Mouse (Mus musculus): ENCODE measurements around the gene Lamtor2.

The Lamtor2 gene

DNA sequence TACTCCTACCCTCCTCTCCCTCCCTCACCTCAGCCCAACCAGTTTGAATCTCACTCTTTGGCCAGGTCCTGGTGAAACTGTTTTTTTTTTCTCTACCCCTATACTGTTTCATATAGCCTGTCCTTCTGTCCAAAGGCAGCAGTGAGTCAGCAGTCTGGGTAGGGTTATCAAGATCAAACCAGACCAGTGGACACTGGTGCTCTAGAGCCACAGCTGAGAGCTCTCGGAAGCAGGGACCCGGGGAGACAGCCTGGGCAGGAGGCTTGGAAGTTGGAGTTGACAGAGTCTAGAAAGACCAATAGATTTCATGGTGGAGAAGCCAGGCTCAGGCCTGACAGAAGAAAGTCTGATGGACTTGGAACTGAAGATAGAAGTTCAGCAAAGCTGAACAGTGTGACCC lies 15.7 kb upstream of the Lamtor2 start:
- no peak for DNase-seq (ENCODE audit: low read depth, low spot score)

DNA sequence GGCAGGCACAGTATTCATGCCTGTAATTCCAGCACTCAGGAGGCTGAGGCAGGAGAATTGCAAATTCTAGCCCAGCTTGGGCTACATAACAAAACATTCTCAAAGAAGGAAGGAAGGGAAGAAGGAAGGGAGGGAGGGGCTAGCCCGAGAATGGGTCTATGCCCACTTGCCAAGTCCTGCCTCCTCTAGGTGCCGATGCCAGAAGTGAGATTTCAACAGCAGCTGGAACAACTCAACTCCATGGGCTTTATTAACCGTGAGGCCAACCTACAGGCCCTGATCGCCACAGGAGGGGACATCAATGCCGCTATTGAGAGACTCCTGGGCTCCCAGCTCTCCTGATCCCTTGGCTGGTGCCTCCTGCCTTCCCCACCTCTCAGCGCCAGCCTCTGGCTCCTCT lies 15.0 kb upstream of the Lamtor2 start:
- no peak for DNase-seq (ENCODE audit: low read depth, low spot score)

DNA sequence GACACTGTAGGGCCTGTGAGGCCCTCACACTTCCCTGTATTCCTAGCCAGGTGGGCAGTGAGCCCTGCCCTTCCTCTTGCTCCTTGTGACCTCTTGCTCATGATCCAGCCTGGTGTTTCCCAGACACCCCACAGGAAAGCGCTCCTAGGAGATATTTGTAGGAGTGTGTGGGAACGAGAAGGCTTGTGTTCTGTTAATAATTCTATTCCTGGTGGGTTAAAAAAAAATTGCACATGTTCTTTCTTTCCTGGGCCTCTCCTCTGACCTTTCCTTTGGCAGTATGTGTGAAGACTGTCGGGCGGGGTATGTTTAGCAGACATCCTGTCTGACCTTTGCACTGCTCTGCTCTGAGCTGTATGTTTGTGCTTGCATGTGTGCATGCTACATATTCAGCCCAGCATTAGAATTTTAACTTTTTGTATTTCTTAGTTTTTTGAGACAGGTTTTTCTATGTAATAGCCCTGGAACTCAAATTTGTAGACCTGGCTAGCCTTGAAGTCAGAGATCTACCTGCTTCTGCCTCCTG lies 13.7 kb upstream of the Lamtor2 start:
- DNase-seq (ENCODE audit: low read depth, low spot score), result peak; percentile 27

DNA sequence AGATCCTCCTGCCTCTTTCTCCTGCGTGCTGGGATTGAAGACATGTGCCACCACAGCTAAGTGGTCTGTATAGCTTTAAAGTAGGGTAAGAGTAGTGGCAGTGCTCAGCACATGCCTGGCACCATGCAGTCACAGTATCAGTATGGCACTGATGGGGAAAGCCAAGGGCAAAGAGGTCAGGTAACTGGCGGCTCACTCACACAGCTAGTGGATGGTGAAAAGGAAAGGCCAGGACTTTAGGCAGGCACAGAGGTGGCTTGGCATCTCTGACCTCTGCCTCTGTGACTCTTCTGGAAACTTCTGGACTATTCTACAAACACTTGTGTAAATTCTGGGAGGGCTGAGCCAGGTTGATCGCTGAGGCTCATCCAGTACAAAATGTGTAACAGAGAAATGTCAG lies 13.2 kb upstream of the Lamtor2 start:
- no peak for DNase-seq (ENCODE audit: low read depth, low spot score)

DNA sequence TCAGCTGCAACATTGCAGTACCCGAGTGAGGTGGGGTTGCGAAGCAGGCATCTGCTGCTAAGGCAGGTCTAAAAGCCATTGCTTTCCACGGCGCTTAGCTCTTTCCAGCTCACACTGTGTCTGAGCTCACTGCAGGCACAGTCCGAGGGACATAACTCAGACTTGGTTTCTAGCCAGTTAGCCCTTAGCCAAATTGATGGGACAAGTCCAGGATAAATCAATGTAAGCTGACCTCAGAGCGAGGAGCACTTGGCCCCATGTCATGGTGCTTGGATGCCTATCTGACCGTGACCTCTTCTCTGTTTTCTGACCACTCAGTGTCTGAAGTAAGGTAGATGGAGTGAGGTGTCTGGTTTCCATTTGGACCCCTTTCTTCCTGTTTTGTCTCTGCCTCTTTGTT lies 11.1 kb upstream of the Lamtor2 start:
- no peak for DNase-seq (ENCODE audit: low read depth, low spot score)

DNA sequence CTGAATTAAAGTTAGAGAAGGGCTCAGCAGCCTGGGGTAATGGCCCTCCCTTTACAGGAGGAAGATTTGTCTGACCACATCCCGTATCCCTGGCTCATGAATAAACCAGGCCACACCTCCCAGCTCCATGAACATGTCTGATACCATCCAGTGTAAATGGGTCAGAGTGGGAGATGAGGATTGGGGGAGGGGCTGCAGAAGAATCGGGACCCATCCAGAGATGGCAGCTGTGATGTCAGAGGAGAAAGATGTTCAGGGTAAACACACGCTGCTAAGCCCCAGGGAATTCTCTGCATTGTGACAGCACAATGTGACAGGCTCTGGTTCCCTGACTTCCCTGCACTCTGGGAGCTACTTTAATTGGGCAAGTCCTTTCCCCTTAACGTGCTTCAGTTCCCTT lies 10.6 kb upstream of the Lamtor2 start:
- no peak for DNase-seq (ENCODE audit: low read depth, low spot score)

DNA sequence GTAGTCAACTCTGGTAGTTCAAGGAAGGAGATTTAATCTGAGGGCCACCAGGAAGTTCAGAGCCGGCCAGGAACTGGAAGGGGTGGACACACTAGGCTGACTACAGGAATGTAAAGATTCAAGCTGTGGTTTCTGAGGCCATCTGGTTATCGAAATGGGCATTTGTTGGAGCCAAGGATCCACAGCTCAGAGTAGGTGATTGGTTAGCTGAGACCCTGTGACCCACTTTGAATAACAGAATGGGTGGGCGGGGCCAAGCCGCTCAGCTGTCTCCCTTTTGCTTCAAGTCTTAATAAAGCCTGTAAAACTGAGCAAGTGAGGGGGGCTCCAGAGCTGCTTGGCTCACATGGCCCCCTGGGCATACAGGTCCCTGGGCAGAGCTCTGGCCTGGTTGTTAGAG lies 9.1 kb upstream of the Lamtor2 start:
- DNase-seq (ENCODE audit: low read depth, low spot score), result no peak

DNA sequence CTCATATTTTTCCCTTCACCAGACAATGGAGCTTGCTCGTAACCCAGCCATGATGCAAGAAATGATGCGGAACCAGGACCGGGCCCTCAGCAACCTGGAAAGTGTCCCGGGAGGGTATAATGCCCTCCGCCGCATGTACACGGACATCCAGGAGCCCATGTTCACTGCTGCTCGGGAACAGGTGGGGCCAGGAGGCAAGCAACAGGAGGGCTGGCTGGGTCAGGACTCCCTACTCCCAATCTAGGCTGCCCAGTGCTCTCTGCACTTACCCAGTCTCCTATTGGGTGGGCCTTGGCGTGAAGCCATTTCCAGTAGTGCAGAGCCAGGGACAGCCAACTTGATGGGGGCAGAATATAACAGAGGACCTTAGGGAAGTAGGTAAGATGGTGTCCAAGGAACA lies 6.7 kb upstream of the Lamtor2 start:
- no peak for DNase-seq (ENCODE audit: low read depth, low spot score)

DNA sequence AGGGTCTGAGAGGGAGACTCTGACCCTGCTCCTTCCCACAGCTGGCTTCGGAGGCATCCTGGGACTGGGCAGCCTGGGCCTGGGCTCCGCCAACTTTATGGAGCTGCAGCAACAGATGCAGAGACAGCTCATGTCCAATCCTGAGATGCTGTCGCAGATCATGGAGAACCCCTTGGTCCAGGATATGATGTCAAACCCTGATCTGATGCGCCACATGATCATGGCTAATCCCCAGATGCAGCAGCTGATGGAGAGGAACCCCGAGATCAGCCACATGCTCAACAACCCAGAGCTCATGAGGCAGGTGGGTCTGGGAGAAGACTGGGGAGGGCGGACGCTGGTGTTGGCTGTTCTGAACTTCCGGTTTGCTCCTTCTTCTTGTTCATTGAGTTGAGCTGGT lies 3.7 kb upstream of the Lamtor2 start:
- no peak for DNase-seq (ENCODE audit: low read depth, low spot score)

DNA sequence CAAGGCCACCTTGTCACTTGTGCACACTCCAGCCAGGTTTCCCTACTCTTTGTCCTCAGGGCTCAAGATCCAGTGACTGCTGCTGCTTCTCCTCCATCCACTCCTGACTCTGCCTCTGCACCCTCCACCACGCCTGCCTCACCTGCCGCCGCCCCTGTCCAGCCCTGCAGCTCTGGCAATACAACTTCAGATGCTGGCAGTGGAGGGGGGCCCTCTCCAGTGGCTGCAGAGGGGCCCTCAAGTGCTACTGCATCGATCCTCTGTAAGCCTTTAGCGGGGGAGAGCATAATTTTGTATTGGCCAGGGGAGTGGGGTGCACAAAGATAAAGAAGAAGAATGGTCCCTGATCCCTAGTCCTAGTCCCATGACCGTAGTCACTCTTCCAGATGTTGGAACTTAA lies 2.9 kb upstream of the Lamtor2 start:
- no peak for DNase-seq (ENCODE audit: low read depth, low spot score)

DNA sequence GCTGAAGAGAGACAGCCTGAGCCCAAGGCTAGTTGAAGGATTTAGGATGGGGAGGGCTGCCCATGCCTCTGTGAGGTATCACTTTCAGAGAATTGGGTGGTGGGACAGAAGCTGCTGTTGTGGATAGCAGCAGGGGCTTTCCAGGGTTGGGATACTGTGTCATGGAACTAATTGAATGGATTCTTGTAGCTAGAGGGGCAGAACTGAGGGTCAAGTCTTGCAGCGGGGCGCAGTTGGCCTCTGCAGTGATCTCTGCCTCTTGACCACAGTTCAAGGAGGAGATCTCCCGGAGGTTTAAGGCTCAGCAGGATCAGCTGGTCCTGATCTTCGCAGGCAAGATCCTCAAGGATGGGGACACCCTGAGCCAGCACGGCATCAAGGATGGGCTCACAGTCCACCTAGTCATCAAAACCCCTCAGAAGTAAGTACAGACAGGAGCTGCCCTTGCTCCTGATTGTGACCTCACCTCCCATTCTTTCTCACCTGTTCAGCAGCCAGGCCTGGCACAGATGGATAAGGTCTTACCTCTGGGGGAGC lies 2.3 kb upstream of the Lamtor2 start:
- no peak for DNase-seq (ENCODE audit: low read depth, low spot score)

DNA sequence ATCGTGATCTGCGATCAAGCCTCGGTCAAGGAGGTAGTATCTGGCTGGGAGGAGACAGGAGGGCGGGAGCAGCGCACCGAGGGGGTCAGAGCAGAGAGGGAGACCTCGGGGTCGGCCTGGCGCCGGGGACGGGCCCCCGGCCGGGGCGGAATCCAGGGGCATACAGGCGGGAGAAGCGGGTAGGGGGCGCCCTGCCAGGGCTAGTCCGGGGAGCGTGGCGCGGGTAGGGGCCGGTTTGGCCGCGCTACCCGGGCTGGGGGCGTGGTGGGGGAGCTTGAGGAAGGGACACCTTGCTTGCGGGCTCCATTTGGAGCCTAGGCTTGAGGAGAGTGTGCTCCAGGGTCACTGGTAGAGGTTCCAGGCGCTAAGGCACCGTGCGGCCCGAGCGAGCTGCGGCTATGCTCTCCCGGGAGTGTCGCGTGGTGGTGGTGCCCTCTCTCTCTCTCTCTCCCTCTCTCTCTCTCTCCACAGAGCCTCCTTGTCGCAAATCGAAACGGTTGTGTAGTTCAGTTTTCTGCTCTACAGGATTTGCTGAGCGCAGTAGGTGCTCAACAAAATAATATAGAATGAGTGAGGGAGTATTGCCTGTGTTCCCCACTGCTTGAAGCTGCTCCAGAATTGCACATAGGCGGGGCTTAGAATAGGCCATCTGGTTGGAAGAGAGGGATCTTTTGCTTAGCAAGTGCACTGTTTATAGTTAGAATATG lies 1.2 kb upstream of the Lamtor2 start:
- peak; percentile 67 for DNase-seq (ENCODE audit: low read depth, low spot score)

DNA sequence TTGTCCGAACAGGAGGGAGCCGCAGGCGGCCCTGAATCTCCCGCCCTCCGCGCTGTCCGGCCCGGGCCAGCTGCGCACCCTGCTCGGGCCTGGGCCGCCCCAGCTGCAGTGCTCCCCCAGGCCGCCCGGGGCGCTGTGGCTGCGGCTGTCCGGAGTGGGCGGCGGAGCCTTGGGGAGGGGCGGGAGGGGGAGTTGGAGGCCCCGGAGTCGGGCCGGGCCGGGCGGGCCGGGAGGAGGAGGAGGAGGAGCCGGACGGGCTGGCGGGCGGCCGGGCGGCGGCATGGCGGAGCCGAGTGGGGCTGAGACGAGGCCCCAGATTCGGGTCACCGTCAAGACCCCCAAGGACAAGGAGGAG lies 628 bp upstream of the Lamtor2 start, which contains the start of gene Ubqln4:
Gene Ubqln4, plus strand, starts transcription at position 234 of the 355 bp plus-strand sequence.
- peak; percentile 91 for DNase-seq (ENCODE audit: low read depth, low spot score)

DNA sequence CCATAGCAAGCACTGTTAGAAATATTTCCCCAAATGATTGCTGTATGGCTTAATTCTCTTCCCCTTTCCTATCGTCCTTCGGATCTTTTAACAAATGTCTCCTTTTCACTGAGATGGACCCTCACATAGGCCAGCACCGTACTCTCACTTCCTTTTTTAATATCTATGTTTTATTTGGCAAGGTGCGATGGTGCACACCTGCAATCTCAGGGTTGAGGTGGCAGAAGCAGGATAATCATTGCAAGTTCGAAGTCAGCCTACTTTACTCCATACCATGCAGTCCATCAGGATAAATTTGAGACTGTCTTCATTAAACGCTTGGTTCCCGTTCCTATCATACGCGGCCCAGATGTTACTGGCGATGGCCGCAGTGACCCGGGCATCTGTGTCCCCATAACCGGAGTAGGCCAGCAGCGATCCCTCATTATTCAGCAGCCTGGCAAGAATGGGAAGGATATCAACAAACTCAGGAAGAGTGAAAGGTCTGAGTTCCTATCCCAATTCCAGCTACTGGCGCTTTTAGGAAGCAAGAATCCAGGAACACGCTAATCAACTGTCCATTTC lies 710 bp downstream of the Lamtor2 start:
- no peak for DNase-seq (ENCODE audit: low read depth, low spot score)

DNA sequence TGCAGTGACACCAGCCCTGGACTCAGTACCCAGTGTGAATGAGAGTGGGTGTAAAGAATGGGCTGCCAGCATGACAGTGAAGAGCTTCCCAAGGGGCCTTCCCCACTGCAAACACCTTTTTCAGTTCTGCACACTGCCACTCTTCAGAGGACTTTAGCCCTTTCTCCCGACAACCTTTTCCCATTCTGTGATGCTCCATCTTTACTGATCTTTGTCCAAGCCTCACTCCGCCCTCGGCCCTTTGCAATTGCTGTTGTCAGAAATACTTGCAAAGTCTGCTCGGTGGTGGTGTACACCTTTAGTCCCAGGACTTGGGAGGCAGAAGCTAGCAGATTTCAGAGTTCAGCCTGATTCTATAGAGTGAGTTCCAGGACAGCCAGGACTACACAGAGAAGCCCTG lies 1.3 kb downstream of the Lamtor2 start:
- DNase-seq (ENCODE audit: low read depth, low spot score), result no peak

DNA sequence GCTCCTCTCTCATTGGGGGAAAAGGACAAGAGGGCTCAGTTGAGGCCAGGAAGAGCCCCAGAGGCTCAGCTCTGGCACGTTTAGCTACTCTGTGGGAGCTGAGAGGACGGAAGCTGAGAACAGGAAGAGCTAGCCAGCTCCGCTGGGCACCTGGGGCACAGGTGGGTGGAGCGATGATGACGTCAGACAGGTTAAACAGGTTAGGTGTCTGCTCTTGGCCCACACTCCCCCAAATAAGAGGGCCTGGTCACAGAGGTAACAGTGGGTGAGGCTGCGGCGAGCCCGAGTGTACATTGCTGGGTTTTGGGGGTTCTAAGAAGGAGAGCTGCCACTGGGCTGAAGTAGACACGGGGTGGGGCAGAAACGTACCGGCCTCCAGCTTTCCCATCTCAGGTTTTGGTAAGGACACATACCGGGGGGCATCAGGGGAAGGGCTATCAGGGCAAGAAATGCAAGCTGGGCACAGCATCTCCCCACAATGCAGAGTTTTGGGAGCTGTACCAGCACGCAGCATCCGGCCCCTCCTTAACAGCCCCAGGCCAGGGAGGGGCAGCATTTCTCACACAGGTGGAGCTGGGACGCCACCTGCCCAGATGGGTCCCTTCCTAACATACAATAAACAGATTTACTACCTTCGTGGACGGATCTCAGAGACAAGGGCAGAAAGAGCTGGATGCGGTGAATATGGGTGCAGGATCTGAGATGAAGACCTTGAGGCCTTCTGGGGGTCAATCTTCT lies 4.5 kb downstream of the Lamtor2 start, which contains the start of gene Rab25:
Gene Rab25, minus strand, starts transcription at position 121 of the 738 bp plus-strand sequence.
- DNase-seq (ENCODE audit: low read depth, low spot score), result no peak

DNA sequence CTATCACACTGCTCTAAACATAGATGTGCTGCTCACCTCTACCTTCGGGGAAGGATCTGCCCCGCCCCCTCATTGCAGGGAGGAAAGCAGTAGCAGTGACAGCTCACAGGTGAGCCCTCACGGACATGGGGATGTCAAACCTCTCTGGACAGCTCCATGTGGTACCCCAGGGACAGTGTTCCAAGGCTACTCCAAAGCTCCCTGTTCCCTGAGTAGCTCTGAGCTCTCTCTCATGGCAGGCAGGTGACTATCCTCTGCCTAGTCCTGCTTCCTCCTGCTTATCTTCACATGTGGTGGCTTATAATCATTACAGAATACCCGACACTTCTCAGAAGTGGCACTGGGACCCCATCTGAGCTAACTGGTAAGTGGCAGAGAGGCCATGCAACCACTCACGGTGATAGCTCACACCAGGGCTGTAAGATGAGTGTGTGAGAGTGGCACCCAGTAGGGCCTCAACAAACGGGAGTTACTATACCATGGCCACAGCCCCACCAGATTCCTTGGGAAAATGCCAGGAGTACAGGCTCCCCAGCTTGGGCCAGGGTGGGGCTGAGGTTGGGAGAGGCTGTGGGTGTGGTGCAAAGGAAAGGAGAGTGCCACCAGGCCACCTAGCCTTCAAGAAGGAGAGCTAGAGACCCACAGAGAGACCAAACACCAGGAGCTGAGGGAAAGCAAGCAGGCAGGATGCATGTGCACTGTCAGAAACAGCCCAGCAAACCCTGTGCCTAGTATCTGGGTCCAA lies 6.0 kb downstream of the Lamtor2 start:
- no peak for DNase-seq (ENCODE audit: low read depth, low spot score)

DNA sequence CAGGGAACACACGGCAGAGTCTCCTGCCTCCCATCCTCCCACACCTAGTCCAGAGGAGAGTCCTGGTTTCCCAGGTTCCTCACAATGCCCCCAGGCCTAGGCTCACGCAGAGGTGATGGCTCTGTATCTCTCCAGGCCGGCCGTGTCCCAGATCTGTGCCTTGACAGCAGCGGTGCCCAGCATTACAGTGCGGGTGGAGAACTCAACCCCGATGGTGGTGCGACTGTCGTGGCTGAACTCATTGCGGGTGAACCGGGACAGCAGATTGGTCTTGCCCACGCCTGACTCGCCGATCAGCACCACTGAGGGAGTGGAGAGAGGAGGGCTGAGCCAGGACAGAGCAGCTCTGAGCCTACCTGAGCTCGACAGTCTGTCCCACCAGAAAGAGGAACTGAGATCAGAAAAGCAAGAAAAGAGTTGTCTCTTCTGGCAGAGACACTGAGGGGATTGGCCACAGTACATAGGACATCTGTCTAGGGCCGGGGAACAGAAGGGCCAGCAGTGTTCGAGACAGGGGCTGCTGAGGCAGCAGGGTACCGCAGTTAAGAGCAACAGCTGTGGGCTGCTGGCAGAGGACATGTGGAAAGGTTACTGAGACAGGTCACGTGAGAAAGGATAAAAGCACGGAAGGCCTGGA lies 7.8 kb downstream of the Lamtor2 start:
- DNase-seq (ENCODE audit: low read depth, low spot score), result no peak

DNA sequence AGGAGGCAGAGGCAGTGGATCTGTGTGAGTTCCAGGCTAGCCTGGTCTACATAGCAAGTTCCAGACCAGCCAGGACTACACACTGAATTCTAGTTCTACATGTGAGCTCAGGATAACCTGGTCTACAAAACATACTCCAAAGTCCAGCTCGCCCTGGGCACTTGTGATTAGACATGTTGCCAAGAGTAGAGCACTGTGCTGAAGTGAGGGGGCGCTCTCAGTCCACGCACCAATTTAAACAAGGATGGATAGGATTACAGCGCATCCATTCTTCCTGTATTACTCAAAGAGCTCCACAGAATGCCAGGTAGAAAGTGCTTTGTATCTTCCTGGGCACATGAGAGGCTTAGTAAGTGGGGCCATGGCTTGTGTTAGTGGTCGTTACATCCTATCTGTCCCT lies 8.4 kb downstream of the Lamtor2 start:
- DNase-seq (ENCODE audit: low read depth, low spot score), result peak; percentile 39

DNA sequence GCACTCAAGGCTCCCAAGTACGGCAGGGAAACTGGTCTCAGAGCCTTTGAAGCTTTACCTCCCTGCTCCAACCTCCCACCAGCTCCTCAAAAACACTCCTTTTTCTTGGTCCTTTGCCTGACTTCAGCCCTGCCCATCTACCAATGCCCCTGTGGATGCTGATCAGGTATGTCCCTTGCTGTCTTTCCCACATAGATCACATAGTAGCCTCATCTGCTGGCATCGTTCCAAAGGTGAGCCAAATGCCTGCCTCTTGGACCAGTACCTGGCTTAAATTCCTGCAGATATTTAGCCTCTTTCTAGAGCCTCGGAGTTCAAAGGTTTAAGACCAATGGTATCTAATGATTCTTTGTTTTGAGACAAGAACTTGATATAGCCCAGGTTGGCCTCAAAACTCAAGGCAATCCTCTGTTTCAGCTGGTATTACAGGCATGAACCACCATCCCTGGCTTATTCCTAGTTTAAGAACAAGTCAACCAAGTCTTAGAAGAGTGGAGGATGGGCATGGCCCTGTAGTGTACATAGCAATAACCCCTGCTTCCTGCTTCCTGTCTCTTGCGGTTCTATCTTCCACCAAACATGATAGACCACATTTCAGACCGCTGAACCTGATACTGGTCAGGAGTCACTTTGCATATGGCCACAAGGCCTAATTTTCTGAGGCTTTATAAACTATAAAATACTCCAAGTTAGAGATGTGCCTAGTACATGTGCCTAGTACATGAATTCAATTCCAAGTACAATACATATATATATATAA lies 9.0 kb downstream of the Lamtor2 start:
- no peak for DNase-seq (ENCODE audit: low read depth, low spot score)

DNA sequence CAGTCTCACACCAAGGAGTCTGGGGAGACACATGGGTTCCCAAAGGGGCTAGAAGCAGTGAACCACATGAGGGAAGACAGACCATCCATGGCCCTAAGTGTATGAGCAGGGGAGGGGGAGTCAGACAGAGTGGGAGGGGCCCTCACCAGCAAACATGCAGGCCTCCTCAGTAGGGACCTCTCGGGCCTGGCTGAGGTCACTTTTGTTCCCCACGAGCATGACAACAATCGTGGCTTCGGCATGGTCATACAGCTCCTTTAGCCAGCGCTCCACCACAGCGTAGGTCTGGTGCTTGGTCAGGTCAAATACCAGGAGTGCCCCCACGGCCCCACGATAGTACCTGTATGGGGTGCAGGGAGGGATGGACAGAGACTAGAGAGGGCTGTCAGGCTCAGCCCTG lies 9.7 kb downstream of the Lamtor2 start:
- no peak for DNase-seq (ENCODE audit: low read depth, low spot score)
